Mouse (Mus musculus) hindbrain, embryonic 12.5 days (tissue): ENCODE data around the gene Foxn1. TPM values are rescaled to one million over a fixed set of nuclear protein-coding genes. Genes with fewer than 3 reads are reported as not detected.
A peak's percentile ranks its signal among the peaks of the same experiment; 100 is the strongest.

Source experiments
- ATAC-seq: fragments of 200-750 bp; cut with Nextera tagmentation; 2 replicates; pipeline ENCODE4 v1.8.0; 2017; ENCODE audit warnings: moderate TSS enrichment; ENCODE audit not compliant: low FRiP score
- H3K27ac ChIP-seq: fragments of 300-500 bp; sonication (generic); 2 replicates; pipeline ENCODE4 v1.5.1; 2016; ENCODE audit warnings: mild to moderate bottlenecking
- H3K27me3 ChIP-seq: fragments of 300-500 bp; sonication (generic); 2 replicates; pipeline ENCODE4 v1.6.1; 2016; ENCODE audit warnings: mild to moderate bottlenecking
- H3K36me3 ChIP-seq: fragments of 300-500 bp; sonication (generic); 2 replicates; pipeline ENCODE4 v1.6.1; 2016; ENCODE audit warnings: mild to moderate bottlenecking
- H3K4me1 ChIP-seq: fragments of 300-500 bp; sonication (generic); 2 replicates; pipeline ENCODE4 v1.6.1; 2016
- H3K4me2 ChIP-seq: fragments of 300-500 bp; sonication (generic); replicated peaks from 2 replicates; pipeline ENCODE4 v1.6.1; 2016; ENCODE audit warnings: mild to moderate bottlenecking
- H3K4me3 ChIP-seq: fragments of 300-500 bp; sonication (generic); 2 replicates; pipeline ENCODE4 v1.5.1; 2016; ENCODE audit warnings: mild to moderate bottlenecking
- H3K9ac ChIP-seq: fragments of 300-500 bp; sonication (generic); 2 replicates; pipeline ENCODE4 v1.6.1; 2016; ENCODE audit warnings: mild to moderate bottlenecking, moderate library complexity
- H3K9me3 ChIP-seq: fragments of 300-500 bp; sonication (generic); replicated peaks from 2 replicates; pipeline ENCODE4 v1.6.1; 2016; ENCODE audit warnings: mild to moderate bottlenecking
- WGBS: fragments of 180-500 bp; shearing (Covaris S2); methylation state at CpG from one replicate; pipeline ENCODE4 v1.1.7; 2016; 5-methylcytosine and 5-hydroxymethylcytosine counted together
- polyA plus RNA-seq: library from polyadenylated mRNA; unstranded; fragments of >200 nt; fragmentation: Nextera tagmentation; extraction: Ambion mirVana; gene quantifications from 2 replicates; pipeline ENCODE4 v1.2.1, GENCODE M21; 2016

The Foxn1 gene
- polyA plus RNA-seq = not detected in 2 replicates

DNA sequence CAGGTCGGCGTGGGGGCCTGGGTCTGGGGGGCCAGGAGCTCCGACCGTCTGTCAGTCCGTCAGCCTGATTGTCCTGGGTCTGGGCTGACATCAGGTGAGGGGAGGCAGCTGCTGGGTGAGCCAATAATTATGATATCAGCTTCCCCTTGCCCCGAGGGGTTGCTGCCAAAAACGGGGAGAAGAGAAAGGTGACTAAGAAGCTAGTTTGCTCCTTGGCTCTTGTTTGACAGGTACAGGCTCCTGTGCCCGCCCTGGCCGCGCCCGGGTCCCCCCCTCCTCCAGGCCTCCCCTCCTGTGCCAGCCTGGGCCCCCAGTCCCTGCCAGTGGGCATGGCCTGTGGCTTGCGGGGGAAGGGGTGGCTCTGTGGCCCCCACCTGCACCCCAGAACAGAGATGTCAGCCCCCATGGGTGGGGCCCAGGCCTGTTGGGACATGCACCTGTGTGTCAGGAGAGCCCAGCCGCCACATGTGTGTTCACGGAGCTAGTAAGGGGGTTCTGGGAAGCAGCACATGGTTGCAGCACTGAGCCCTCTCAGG, at the start of gene Foxn1:
TSS of gene Foxn1 (minus strand) at position 51 of the 536 bp plus-strand sequence.
- H3K4me2 ChIP-seq = no peak within 1 kb of the TSS
- no peaks in the 10 kb centered on the region for H3K36me3 ChIP-seq
- WGBS = 83% methylated on average over 14 of the region's 14 CpGs
- no peak for ATAC-seq
- H3K9me3 ChIP-seq = no peaks in the 10 kb centered on the region
- H3K4me1 ChIP-seq = peaks cover 5% of the 10 kb centered on the region; the same call in 1 of the 2 replicates
- H3K27me3 ChIP-seq = no peaks in the 10 kb centered on the region; the same call in 1 of the 2 replicates
- H3K4me3 ChIP-seq = no peak within 1 kb of the TSS
- no peak within 1 kb of the TSS for H3K9ac ChIP-seq
- H3K27ac ChIP-seq = no peak within 1 kb of the TSS

DNA sequence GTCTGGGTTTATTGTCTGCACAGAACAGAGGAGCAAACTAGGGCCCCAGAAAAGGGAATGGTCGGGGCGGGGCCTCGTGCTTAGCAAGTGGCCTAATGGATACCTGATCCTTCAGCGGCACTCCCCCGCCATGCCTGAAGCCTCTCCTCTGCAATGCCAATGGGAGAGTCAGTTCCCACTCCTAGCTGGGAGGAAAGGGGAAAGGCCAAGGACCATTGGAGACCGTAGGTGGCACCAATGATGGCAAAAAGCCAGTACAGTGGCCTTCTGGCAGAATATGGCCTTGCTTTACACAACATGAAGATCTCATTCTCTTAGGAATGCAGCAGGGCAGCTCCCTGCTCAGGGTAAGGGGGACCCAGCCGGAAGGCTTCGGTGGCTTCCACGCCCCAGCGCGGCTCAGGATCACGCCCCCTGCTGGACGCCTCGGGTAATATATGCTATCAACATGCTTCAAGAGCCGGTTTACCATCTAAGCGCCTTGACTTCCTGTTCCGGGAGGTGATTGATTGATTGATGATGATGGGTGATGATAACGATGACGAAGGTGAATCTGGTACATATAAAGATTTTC, 49.5 kb upstream of the Foxn1 start:
- no peak for ATAC-seq
- peak overlapping the region; percentile 24; the same call in 1 of the 2 replicates for H3K4me2 ChIP-seq
- H3K4me3 ChIP-seq = no peak overlapping the region
- 6% methylated on average over 19 of the region's 19 CpGs for WGBS
- H3K27me3 ChIP-seq = 0 out of 2 replicates have a peak, but pooled peaks cover 3% of the 10 kb centered on the region
- peaks cover 8% of the 10 kb centered on the region for H3K4me1 ChIP-seq
- no peaks in the 10 kb centered on the region for H3K36me3 ChIP-seq
- H3K9me3 ChIP-seq = no peaks in the 10 kb centered on the region
- no peak overlapping the region for H3K9ac ChIP-seq
- H3K27ac ChIP-seq = no peak overlapping the region

DNA sequence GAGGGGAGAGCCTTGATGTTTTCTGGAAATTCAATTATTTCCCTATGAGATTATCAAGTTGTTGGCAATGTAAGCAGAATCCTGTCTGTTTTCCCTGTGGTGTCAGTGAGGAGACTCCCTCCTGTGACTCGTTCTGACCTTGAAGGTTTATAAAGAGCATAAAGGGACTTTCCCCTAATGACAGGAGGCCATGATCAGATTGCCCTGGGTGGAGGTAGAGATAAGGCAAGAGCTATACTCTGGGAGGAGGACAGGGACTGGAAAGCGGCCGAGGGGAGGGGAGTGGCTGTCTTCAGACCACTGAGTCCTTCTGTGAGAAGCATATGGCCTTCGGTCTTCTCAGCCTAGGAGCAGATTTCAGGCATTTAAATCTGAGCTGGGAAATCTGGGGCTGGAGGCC, 47.7 kb upstream of the Foxn1 start:
- H3K9ac ChIP-seq = no peak overlapping the region
- H3K36me3 ChIP-seq = no peaks in the 10 kb centered on the region
- H3K27me3 ChIP-seq = 0 out of 2 replicates have a peak, but pooled peaks cover 3% of the 10 kb centered on the region
- no peak overlapping the region for H3K4me3 ChIP-seq
- no peaks in the 10 kb centered on the region for H3K9me3 ChIP-seq
- no peak overlapping the region for H3K27ac ChIP-seq
- H3K4me2 ChIP-seq = no peak overlapping the region
- peaks cover 8% of the 10 kb centered on the region for H3K4me1 ChIP-seq
- no peak for ATAC-seq
- WGBS = 74% methylated on average over 4 of the region's 4 CpGs

DNA sequence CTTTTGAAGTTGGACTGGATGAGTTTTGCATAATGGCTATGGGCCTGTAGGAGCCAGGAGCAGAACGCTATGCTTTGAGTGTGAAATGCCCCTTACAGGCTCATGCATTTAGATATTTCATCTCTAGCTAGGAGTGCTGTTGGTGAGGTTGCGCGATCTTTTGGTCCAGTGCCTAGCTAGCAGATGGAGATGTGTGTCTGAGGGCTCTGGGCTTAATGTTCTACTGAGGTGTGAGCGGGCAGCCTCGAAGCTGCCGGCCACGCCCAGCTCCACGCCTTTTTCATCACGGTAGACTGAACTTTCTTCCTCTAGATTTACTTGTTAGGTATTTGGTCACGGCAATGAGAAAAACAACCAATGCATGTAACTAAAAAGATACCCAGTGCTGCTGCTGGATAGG, 44.8 kb upstream of the Foxn1 start:
- no peak overlapping the region for H3K4me3 ChIP-seq
- no peak overlapping the region for H3K4me2 ChIP-seq
- no peak overlapping the region for H3K27ac ChIP-seq
- no peaks in the 10 kb centered on the region for H3K9me3 ChIP-seq
- no peak for ATAC-seq
- peaks cover 8% of the 10 kb centered on the region for H3K4me1 ChIP-seq
- no peaks in the 10 kb centered on the region for H3K36me3 ChIP-seq
- WGBS = 88% methylated on average over 10 of the region's 10 CpGs
- 0 out of 2 replicates have a peak, but pooled peaks cover 3% of the 10 kb centered on the region for H3K27me3 ChIP-seq
- no peak overlapping the region for H3K9ac ChIP-seq

DNA sequence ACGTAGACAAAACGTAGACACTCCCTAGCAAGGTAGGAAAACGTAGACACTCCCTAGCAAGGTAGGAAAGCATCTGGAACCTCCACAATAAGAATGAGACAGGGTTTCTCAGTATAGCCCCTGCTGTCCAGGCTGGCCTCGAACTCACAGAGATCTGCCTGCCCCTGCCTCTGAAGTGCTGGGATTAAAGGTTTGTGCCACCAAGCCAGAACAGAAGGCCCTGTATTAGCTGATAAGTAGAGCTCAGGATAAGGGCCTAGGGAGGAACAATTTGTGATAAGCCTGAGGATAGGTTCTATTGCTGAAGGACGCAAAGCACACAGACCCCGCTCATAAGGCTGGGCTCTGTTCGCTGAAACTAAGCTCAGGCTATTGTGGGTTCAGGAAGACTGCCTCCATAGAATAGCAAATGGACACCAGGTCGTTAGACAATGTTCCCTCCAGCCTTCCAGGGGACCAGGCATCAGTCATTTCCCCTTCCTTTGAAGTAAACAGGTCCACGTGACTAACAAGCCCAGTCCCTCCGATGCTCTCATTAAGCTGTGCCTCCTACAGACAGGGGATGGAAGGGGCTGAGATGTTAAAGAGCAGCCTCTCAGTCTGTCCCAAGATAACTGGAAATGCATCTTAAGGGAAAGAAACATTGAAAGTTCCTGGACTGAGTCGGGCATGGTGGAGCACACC, 44.0 kb upstream of the Foxn1 start:
- Histone ChIP-seq H3K4me1 (no peaks in the 10 kb centered on the region), H3K9me3 (no peaks in the 10 kb centered on the region), H3K27ac (no peak overlapping the region), H3K27me3 (0 out of 2 replicates have a peak, but pooled peaks cover 3% of the 10 kb centered on the region), H3K9ac (no peak overlapping the region), H3K4me2 (no peak overlapping the region), H3K4me3 (no peak overlapping the region), H3K36me3 (no peaks in the 10 kb centered on the region)
- WGBS = 56% methylated on average over 11 of the region's 11 CpGs
- no peak for ATAC-seq

DNA sequence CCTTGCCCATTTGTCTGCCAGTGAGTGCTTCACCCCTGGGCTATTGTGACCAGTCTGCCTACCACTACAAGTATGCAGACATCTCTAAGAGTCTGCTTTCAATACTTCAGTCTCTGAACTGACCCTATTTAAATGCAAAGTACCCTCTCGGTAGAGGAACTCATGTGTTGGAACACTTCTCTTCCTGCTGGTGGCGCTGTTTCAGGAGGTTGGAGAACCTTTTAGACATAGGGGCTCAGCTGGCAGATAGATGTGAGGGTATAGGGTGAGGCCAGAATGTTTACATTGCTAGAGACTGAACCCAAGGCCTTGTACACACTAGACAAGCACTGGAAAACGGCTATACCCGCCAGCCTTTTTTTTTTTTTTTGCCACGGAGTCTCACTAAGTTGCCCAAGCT, 42.0 kb upstream of the Foxn1 start:
- H3K9me3 ChIP-seq = no peaks in the 10 kb centered on the region
- no peak overlapping the region for H3K27ac ChIP-seq
- H3K27me3 ChIP-seq = no peaks in the 10 kb centered on the region
- no peak for ATAC-seq
- WGBS = 73% methylated on average over 5 of the region's 5 CpGs
- H3K36me3 ChIP-seq = no peaks in the 10 kb centered on the region
- H3K4me1 ChIP-seq = no peaks in the 10 kb centered on the region
- H3K9ac ChIP-seq = no peak overlapping the region
- H3K4me3 ChIP-seq = no peak overlapping the region
- H3K4me2 ChIP-seq = no peak overlapping the region

DNA sequence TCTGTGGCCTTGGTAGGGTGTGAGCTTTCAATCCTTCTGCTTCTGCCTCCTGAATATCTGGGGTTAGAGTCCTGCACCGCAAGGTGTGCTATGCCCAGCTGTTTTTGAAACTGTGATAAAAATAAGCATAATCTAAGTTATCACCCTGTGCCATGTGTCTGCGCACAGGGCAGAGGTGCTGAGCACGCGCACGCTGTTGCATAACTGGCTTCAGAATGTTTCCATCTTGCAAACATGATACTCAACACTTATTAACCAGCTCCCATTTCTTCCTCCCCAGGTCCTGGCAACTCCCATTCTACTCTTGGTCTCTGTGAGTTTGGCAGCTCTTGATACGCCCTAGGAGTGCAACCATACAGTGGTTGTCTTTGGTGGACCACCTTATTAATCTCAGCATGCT, 41.3 kb upstream of the Foxn1 start:
- ATAC-seq = no peak
- no peak overlapping the region for H3K4me2 ChIP-seq
- no peak overlapping the region for H3K27ac ChIP-seq
- H3K9me3 ChIP-seq = no peaks in the 10 kb centered on the region
- H3K36me3 ChIP-seq = no peaks in the 10 kb centered on the region
- peaks cover 5% of the 10 kb centered on the region; the same call in 1 of the 2 replicates for H3K27me3 ChIP-seq
- WGBS = 94% methylated on average over 6 of the region's 6 CpGs
- H3K4me1 ChIP-seq = no peaks in the 10 kb centered on the region
- no peak overlapping the region for H3K4me3 ChIP-seq
- no peak overlapping the region for H3K9ac ChIP-seq

DNA sequence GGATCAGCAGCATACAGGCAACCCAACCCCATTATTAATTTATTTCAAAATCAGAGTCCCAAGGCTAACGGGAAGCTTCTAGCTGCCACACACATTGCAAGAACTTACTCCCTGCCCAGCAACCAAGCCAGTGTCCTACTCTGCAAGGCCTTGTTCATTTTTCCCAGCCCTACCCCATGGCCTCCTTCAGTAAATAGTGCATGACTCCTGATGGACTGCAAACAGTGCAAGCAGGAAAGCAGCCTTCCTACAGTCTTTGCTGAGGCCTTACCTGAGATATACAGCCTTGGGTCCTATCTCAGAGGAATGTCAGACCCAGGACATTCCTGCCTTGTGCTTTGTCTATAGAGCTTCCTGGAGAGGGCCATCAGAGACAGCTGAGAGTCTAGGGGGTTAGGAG, 39.2 kb upstream of the Foxn1 start:
- WGBS = 100% methylated on average over 1 of the region's 1 CpGs
- no peaks in the 10 kb centered on the region for H3K4me1 ChIP-seq
- no peak overlapping the region for H3K4me3 ChIP-seq
- H3K4me2 ChIP-seq = no peak overlapping the region
- H3K36me3 ChIP-seq = no peaks in the 10 kb centered on the region
- no peaks in the 10 kb centered on the region for H3K9me3 ChIP-seq
- no peak for ATAC-seq
- H3K9ac ChIP-seq = no peak overlapping the region
- no peak overlapping the region for H3K27ac ChIP-seq
- peaks cover 12% of the 10 kb centered on the region for H3K27me3 ChIP-seq

DNA sequence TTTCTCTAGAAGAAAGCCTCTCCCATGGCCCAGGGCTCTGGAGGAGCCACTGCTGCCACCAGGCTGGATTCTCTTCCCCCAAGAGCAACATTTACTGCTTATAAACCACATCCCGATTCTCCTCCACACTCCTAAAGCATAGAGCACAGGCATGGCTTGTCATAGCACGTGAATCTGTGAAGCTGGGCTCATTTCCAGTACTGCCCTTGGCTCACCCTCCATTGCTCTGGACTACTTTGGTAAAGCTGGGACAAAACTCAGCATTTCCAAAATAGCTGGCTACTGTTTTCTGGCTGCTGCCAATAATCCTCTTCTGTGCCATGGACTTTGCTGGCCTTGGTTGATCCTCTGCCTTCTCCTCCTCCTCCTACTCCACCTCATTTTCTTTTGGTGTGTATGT, 38.0 kb upstream of the Foxn1 start:
- no peak overlapping the region for H3K27ac ChIP-seq
- no peaks in the 10 kb centered on the region for H3K4me1 ChIP-seq
- peaks cover 12% of the 10 kb centered on the region for H3K27me3 ChIP-seq
- WGBS = 77% methylated on average over 2 of the region's 2 CpGs
- H3K4me2 ChIP-seq = no peak overlapping the region
- H3K36me3 ChIP-seq = no peaks in the 10 kb centered on the region
- H3K9ac ChIP-seq = no peak overlapping the region
- ATAC-seq = no peak
- H3K9me3 ChIP-seq = no peaks in the 10 kb centered on the region
- H3K4me3 ChIP-seq = no peak overlapping the region

DNA sequence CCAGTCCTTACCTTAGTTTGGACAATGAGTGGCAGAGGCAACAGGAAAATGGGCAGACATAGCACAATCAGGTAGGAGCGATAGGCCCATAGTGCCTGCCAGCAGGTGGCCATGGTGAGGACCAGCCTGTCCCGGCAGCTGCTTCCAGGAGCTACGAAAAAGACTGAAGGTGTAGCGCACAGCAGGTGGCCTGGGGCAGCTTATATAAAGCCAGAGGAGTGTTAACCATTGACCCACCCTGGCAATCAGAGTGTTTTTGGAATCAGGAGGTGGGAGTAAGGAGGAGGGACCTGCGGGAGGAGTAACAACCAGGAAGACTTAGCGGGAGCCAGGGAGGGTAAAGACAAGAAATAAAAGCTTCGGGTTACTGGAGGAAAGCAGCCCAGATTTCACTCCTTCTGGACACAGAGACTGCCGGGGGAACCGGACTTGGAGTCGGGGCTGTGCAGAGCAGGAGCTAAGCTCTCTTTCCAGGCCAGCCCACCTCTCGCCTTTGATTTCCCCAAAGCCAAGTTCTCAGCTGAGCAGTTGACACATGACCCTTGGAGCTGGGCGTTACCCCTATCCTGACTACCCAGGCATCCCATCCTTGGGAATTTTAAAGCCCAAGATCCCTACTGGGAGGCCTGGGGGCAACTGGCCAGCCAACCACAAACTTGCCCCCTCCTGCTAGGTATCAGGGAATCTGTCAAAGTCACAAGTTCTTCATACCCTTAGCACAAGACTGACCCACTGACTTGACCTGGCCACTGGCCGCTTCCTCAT, 35.9 kb upstream of the Foxn1 start, which contains the start of gene Slc13a2:
TSS of gene Slc13a2 (minus strand) at position 163 of the 765 bp plus-strand sequence.
- Histone ChIP-seq H3K4me3 (no peak within 1 kb of the TSS), H3K36me3 (no peaks in the 10 kb centered on the region), H3K4me1 (no peaks in the 10 kb centered on the region), H3K27me3 (peaks cover 12% of the 10 kb centered on the region), H3K4me2 (no peak within 1 kb of the TSS), H3K9ac (no peak within 1 kb of the TSS), H3K9me3 (no peaks in the 10 kb centered on the region), H3K27ac (no peak within 1 kb of the TSS)
- 27% methylated on average over 13 of the region's 13 CpGs for WGBS
- ATAC-seq = no peak

DNA sequence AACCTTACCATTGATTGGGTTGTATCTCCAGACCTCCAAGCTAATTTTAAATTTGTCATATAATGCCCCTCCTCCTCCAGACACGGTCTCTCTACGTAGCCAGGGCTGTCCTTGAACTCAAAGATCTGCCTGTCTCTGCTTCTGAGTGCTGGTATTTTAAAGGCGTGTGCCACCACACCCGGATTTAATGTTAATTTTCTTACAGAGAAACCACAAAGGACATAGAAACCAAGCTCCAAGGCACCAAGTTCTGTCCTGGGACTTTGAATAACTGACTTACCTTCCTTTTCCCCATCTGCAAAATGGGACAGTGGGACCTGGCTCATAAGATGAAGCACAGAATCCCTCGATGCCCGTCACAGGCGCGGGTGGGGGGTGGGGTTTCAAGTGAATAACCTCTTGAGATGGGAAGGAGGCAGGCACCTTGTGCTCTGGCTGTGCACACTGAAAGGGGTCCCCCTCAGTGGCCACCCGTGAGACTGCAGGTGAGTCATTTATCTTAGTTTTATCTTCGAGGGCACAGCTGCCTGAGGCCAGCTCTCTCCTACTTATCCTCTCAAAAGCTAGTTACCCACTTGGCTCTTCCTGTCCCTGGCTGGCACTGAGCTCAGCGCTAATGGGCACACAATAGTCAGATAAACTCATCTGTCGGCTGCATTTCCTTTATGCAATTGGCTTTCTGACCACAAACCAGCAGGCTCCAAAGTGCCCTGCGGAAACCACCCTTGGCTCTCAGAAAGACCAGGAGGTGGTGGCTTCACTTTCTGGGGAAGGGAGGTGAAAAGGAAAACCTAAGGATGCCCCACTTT, 35.0 kb upstream of the Foxn1 start:
- H3K4me3 ChIP-seq = no peak overlapping the region
- ATAC-seq = no peak
- peaks cover 12% of the 10 kb centered on the region for H3K27me3 ChIP-seq
- H3K36me3 ChIP-seq = no peaks in the 10 kb centered on the region
- 69% methylated on average over 13 of the region's 13 CpGs for WGBS
- H3K27ac ChIP-seq = no peak overlapping the region
- H3K4me1 ChIP-seq = no peaks in the 10 kb centered on the region
- no peak overlapping the region for H3K4me2 ChIP-seq
- no peaks in the 10 kb centered on the region for H3K9me3 ChIP-seq
- no peak overlapping the region for H3K9ac ChIP-seq
